ENCODE assay signal across 29 mouse cellular contexts in the genomic region with DNA sequence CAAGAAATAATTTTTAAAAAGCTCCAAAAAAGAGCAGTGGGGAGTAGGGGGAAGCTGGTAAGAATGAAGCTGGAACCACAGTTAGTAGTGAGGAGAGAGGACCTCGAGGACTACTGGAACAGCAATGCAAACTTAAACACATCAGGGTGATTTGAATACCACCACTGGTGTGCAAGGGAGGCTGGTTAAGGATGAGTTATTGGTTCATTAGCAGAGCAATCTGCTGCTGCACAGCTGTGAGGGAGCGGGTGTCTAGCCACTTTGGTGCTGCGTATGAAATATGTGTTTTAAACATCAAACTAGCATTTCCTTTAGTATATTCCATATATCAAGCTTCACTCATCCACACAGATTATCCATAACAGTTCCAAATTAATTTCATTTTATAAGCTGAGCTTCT. TPM values are rescaled to one million over a fixed set of nuclear protein-coding genes. Genes with fewer than 3 reads are reported as not detected.
DNase-seq lines count a peak whose midpoint lies in the region; ATAC-seq and TF ChIP-seq lines count a peak whose summit lies in the region.
"Had no signal": no experiment of that assay in that cellular context is flagged by ENCODE, and none has a peak within 500 bp of the region (broad histone marks: within the 10 kb centered on the region; RNA-seq: fewer than 3 reads in every experiment).

No protein-coding gene starts in this region.

- DNase-seq in hindbrain, postnatal 0 days (ENCODE audit: low spot score): no peak
- no peak for DNase-seq in neural tube, embryonic 10.5 days (ENCODE audit: extremely low spot score, low spot score)
- no peak for DNase-seq in adrenal gland, adult (ENCODE audit: inconsistent age in 2 of 2, low spot score in 1 of 2)
- DNase-seq: adrenal gland, adult 2 months; adrenal gland, postnatal 14 days; B cell, adult 2 months; cerebellum, adult 11 months; cerebellum, adult 2 months; cerebellum, adult 9-11 months; cerebellum, postnatal 25 days; forebrain, postnatal 0 days; gastrocnemius, adult 2 months; gastrocnemius, postnatal 14 days; heart, adult 11 months; heart, postnatal 14 days; heart, postnatal 4 days; kidney, adult 2 months had no signal

- H3K4me3 ChIP-seq in hindbrain, embryonic 12.5 days: no peak overlapping the region
- no peak overlapping the region for H3K4me3 ChIP-seq in hindbrain, postnatal 0 days (ENCODE audit: low read length)
- H3K4me3 ChIP-seq in neural tube, embryonic 13.5 days: no peak overlapping the region
- no peak overlapping the region for H3K4me3 ChIP-seq in neural tube, embryonic 15.5 days (replicated peaks)
- H3K4me3 ChIP-seq: embryonic facial prominence, embryonic 12.5 days; embryonic facial prominence, embryonic 15.5 days; gastrocnemius, adult 2 months; heart, embryonic 13.5 days had no signal

- no peaks in the 10 kb centered on the region for H3K9me3 ChIP-seq in hindbrain, embryonic 12.5 days (replicated peaks)
- H3K9me3 ChIP-seq in hindbrain, postnatal 0 days (ENCODE audit: low read length): no peaks in the 10 kb centered on the region
- H3K9me3 ChIP-seq in neural tube, embryonic 13.5 days: no peaks in the 10 kb centered on the region
- no peaks in the 10 kb centered on the region for H3K9me3 ChIP-seq in neural tube, embryonic 15.5 days (replicated peaks)
- H3K9me3 ChIP-seq: embryonic facial prominence, embryonic 12.5 days; embryonic facial prominence, embryonic 15.5 days; heart, embryonic 13.5 days had no signal

- 87% methylated on average over 3 of the region's 3 CpGs for WGBS in hindbrain, embryonic 12.5 days
- WGBS in hindbrain, postnatal 0 days: 78% methylated on average over 3 of the region's 3 CpGs
- 57% methylated on average over 3 of the region's 3 CpGs for WGBS in neural tube, embryonic 13.5 days
- 41% methylated on average over 3 of the region's 3 CpGs for WGBS in neural tube, embryonic 15.5 days

- TF ChIP-seq CTCF in hindbrain, postnatal 0 days (IDR thresholded peaks at IDR 0.05; ENCODE audit: low read depth): no peak

- no peaks in the 10 kb centered on the region for H3K36me3 ChIP-seq in hindbrain, embryonic 12.5 days
- H3K36me3 ChIP-seq in hindbrain, postnatal 0 days (ENCODE audit: insufficient read depth, low read length): no peaks in the 10 kb centered on the region
- no peaks in the 10 kb centered on the region for H3K36me3 ChIP-seq in neural tube, embryonic 13.5 days
- no peaks in the 10 kb centered on the region for H3K36me3 ChIP-seq in neural tube, embryonic 15.5 days
- H3K36me3 ChIP-seq: embryonic facial prominence, embryonic 12.5 days; embryonic facial prominence, embryonic 15.5 days; G1E; heart, embryonic 13.5 days had no signal

- 0 out of 2 replicates have a peak, but pooled peaks have one; percentile 18 for ATAC-seq in hindbrain, embryonic 12.5 days (ENCODE audit: low FRiP score)
- no peak for ATAC-seq in hindbrain, postnatal 0 days
- peak; percentile 78 for ATAC-seq in neural tube, embryonic 13.5 days (ENCODE audit: low read depth)
- peak; percentile 88 for ATAC-seq in neural tube, embryonic 15.5 days (ENCODE audit: low FRiP score)
- ATAC-seq: forebrain, embryonic 14.5 days; forebrain, postnatal 0 days; intestine, postnatal 0 days; Patski had no signal

- no peak overlapping the region for H3K4me2 ChIP-seq in hindbrain, embryonic 12.5 days (replicated peaks)
- H3K4me2 ChIP-seq in hindbrain, postnatal 0 days (ENCODE audit: low read depth, low read length): no peak overlapping the region
- no peak overlapping the region for H3K4me2 ChIP-seq in neural tube, embryonic 13.5 days
- no peak overlapping the region for H3K4me2 ChIP-seq in neural tube, embryonic 15.5 days
- H3K4me2 ChIP-seq: embryonic facial prominence, embryonic 12.5 days; embryonic facial prominence, embryonic 15.5 days; heart, embryonic 13.5 days had no signal

- H3K9ac ChIP-seq in hindbrain, embryonic 12.5 days: no peak overlapping the region
- no peak overlapping the region for H3K9ac ChIP-seq in hindbrain, postnatal 0 days (replicated peaks; ENCODE audit: low read length)
- H3K9ac ChIP-seq in neural tube, embryonic 13.5 days: no peak overlapping the region
- H3K9ac ChIP-seq in neural tube, embryonic 15.5 days (replicated peaks): no peak overlapping the region
- H3K9ac ChIP-seq: embryonic facial prominence, embryonic 12.5 days; embryonic facial prominence, embryonic 15.5 days; forebrain, postnatal 0 days; heart, embryonic 13.5 days had no signal

- peaks cover 6% of the 10 kb centered on the region for H3K4me1 ChIP-seq in hindbrain, embryonic 12.5 days
- no peaks in the 10 kb centered on the region for H3K4me1 ChIP-seq in hindbrain, postnatal 0 days (ENCODE audit: insufficient read depth, low read length)
- peaks cover 15% of the 10 kb centered on the region for H3K4me1 ChIP-seq in neural tube, embryonic 13.5 days (replicated peaks)
- peaks cover 3% of the 10 kb centered on the region; the same call in 1 of the 2 replicates for H3K4me1 ChIP-seq in neural tube, embryonic 15.5 days
- H3K4me1 ChIP-seq: embryonic facial prominence, embryonic 12.5 days; embryonic facial prominence, embryonic 15.5 days; heart, embryonic 13.5 days had no signal

- H3K27me3 ChIP-seq in hindbrain, embryonic 12.5 days: no peaks in the 10 kb centered on the region
- no peaks in the 10 kb centered on the region for H3K27me3 ChIP-seq in hindbrain, postnatal 0 days (ENCODE audit: insufficient read depth, low read length)
- H3K27me3 ChIP-seq in neural tube, embryonic 13.5 days: no peaks in the 10 kb centered on the region
- H3K27me3 ChIP-seq in neural tube, embryonic 15.5 days (replicated peaks): no peaks in the 10 kb centered on the region
- H3K27me3 ChIP-seq: CH12.LX; embryonic facial prominence, embryonic 12.5 days; embryonic facial prominence, embryonic 15.5 days; heart, embryonic 13.5 days had no signal

- H3K27ac ChIP-seq in hindbrain, embryonic 12.5 days: no peak overlapping the region
- no peak overlapping the region for H3K27ac ChIP-seq in hindbrain, postnatal 0 days
- H3K27ac ChIP-seq in neural tube, embryonic 13.5 days (replicated peaks): no peak overlapping the region
- no peak overlapping the region for H3K27ac ChIP-seq in neural tube, embryonic 15.5 days (replicated peaks)
- H3K27ac ChIP-seq: embryonic facial prominence, embryonic 12.5 days; embryonic facial prominence, embryonic 15.5 days; gastrocnemius, adult 2 months; heart, embryonic 13.5 days had no signal

RNA-seq across cellular contexts. Expression of gene Rbm8a2, which starts 39.6 kb away (rescaled TPM):
- 0.74 and 1.6 TPM in 2 replicates for polyA plus RNA-seq in hindbrain, embryonic 12.5 days (2016; fragmentation: Nextera tagmentation; extraction: Ambion mirVana)
- not detected in 2 replicates for total RNA-seq in hindbrain, postnatal 0 days (2014; rRNA removed)
- polyA plus RNA-seq in hindbrain, postnatal 0 days (2015; fragmentation: Nextera tagmentation; extraction: Ambion mirVana): 0.53 and 0.55 TPM in 2 replicates
- 0.77 and 1.1 TPM in 2 replicates for polyA plus RNA-seq in neural tube, embryonic 13.5 days (2015; fragmentation: Nextera tagmentation; extraction: Ambion mirVana)
- polyA plus RNA-seq in neural tube, embryonic 15.5 days (2015; fragmentation: Nextera tagmentation; extraction: Ambion mirVana): 0.34 and 0.72 TPM in 2 replicates
- total RNA-seq: adrenal gland, adult 2 months; adrenal gland, postnatal 14 days; adrenal gland, postnatal 4 days; gastrocnemius, adult 2 months; gastrocnemius, postnatal 14 days; heart, postnatal 14 days; heart, postnatal 4 days had no signal
- polyA plus RNA-seq: adrenal gland, adult 2 months; kidney, adult 2 months had no signal
